Mouse (Mus musculus) adrenal gland, adult (tissue): ENCODE measurements around the gene Prtg.

Source experiments
- DNase-seq, 2 experiments: peaks; one replicate each; pipeline ENCODE4 v3.0.0; 2022 to 2023; ENCODE audit warnings: low spot score in 1 of 2; ENCODE audit not compliant: inconsistent age in 2 of 2

Gene Prtg

GRCm38 (mm10) chr9:72860764-72861163 is 54.1 kb downstream of the Prtg start:
- DNase-seq: no peak

DNA sequence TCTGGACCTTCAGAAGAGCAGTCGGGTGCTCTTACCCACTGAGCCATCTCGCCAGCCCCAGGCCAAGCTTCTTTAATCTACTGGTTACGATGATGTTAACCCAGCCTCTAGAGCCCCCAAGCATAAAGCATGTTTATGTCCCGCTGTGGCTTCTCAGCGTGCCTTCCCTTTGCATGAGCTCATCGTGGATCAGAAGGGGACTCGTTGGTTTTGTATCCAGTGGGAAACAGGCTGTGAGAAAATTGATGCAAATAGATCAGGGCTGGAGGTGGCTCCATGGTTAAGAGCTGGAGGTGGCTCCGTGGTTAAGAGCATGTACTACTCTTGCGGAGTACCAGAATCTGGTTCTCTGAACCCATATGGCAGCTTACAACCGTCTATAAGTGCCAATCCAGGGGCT is 54.6 kb downstream of the Prtg start:
- no peak for DNase-seq

DNA sequence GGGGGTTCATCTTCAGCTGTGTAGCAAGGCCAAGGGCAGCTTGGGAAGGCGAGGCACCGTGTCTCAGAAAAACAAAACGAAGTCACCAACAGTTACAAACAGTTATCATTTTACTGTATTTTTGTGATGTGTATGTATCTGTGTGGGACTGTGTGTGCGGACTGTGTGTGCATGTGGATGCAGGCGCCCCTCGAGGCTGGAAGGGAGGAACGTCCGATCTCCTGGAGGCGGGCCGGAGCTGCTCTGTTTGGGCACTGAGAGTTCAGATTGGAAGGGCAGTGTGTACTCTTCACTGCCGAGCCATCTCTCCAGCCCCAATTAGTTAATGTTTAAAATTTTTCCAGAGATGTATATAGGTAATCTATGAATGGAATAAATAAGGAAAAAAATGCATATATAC is 55.5 kb downstream of the Prtg start:
- DNase-seq: no peak

- no peak for DNase-seq
Measured at GRCm38 (mm10) chr9:72862955-72863354, 56.3 kb downstream of the Prtg start.

- DNase-seq: no peak
Measured at GRCm38 (mm10) chr9:72863773-72864172, 57.1 kb downstream of the Prtg start.

GRCm38 (mm10) chr9:72867434-72867833 is 60.8 kb downstream of the Prtg start:
- no peak for DNase-seq

- no peak for DNase-seq
Measured at GRCm38 (mm10) chr9:72868774-72869173, 62.1 kb downstream of the Prtg start.

DNA sequence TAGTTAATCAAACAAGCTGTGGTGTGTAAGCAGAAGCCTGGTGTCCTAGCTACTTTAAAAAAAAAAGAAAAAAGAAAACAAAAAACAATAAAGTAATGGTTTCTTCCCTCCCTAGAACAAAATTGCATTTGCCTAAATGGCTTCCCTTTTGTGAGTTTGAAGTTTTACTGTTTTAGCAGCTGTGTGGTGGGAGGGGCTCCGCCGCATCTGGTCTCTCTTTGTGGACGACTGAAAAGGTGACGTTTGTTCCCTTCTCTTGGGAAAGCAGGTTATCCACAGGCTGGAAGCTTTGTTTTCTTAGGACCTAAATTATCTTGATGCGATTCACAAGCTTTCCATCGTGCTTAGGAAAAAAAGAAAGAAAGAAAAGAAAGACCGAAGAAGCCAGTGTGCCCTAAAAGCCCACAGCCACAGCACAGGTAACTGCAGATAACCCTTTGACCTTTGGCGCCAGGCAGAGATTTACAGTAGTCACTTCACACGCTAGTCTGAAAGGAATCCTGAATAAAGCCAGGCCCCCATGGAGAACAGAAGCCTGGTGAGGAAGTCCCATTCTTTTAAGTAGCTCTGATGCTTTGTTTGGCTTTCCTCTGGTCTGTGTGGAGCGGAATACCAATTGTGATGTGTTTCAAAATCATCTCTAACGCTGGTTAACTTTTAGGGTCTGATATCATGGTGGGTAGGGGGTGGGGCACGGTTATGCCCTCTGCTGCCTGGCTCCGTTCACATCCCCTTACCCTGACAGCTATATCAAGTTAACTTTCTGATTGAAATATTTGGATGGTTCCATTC is 65.0 kb downstream of the Prtg start:
- DNase-seq: no peak

DNA sequence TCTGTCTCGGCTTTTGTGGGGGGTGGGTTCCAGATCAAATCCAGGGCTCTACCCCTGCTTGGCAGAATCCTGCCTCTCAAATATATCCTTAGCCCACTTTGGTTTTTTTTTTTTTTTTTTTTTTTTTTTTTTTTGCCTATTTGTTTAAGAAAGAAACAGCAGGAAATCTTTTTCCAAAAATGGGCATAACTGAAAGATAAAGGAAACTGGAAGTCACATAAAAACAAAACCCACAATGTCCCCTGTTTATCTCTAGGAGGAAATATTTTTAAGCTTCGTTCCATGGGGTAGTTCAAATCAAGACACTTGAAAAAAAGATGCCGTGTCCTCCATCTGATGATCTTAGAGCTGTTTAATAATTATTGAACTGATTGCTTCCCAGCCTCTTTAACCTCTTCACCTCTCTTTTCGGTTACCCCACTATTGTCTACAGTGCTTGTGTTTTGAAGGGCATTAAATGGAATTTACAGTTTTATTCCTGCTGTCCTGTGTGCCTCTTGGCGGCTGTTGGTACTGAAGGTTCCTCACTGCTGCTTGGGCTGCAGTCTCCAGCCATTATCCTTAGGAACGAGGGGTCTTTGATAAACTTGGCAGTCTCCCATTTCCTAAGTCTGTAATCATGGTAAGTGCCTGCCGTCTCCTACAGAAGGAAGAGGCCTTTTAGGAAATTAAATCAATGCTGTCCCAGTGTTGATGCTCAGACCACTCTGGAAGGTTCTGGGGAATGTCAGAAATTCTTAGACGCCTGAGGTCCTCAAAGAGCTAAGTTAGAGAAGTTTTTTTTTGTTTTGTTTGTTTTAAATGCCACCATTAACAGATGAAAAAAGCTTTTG is 65.8 kb downstream of the Prtg start:
- DNase-seq: no peak

- no peak for DNase-seq
Measured at GRCm38 (mm10) chr9:72875878-72876277, 69.2 kb downstream of the Prtg start.

DNA sequence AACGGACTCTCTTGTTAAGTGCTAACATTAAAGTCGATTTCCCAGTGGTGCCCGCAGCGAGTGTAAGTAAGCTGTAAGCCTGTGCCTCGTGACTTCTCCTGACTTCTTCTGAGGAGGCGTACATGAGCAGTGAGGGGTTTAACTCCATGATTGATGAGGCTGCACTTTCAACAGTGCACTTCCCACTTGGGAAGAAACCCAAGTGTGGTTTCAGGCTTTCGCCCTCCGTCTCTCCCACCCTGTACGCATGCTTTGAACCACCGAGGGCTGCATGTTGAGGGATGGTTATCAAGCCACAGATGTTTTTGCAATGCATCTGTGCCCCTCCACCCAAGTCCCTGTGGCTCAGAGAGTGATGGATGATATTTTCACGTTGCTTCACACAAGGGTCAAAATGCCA is 71.2 kb downstream of the Prtg start:
- DNase-seq: no peak

DNA sequence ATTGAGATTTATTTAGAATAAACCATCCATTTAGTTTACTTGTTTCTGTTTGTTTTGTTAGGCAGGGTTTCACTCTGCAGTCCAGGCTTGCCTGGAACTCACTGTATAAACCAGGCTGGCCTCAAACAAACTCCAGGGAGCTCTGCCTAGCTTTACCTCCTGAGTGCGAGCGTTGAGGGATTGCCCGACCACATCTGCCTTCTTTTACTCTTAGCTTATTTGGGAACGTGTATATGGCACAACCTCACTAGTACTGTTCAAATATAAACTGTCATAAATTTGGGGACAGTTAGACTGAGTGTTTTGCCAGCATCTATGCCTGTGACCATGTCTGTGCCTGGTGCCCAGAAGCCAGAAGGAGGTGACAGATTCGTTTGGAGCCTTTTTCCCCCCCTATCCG is 72.0 kb downstream of the Prtg start:
- no peak for DNase-seq

DNA sequence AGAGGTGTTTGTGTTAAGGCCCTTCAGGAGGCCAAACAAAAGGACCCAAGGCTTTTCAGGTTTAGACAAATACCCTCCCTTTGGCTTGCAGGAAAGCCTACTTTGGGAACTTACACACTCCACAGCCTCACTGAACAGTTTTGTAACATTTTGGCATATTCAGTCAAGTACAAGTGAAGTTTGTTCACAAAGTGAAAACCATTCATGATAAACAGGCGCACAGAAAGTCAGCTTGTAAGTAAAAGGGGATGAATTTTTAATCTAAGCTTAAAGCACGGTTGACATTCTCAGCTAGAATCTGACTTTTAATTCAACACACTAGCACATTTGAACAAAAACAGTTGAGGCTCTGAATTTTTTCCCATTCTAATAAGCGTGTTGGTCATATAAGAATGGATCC is 72.9 kb downstream of the Prtg start:
- no peak for DNase-seq

DNA sequence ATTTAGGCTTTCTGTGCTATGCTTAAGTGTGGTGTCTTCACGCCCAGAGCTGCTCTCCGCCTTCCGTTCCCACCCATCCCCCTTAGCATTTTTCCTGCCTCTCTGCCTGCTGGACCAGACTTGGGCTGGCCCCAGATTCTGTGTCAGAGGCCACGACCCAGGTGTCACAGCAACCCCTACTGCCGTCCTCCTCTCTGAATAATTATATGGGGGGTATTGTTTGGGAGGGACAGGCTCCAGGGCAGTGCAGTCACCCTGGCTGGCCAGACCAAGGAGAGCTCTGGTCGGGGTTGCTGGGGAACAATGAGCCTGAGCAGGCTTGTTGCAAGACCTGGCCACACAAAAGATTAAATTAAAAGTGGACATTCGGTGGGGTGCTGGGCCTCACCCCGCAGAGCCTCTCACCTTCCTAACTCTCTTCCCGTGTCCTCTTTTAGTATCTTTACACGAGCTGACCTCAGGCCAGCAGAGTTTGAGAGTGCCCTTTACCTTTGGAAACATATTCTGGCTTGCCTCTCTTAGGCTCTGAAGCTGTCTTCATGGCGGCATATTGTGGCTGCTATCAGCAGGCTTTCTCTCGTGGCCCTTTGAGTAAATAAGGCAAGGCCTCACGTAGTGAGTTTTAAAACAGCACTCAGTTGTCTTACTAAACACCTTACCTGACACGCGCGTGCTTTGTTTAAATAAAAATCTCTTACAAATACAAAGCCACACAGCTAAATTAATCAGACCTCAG is 73.7 kb downstream of the Prtg start:
- peak in 1 of 2 experiments; percentile 42 for DNase-seq

- DNase-seq: peak; percentile 40 to 79
Measured at GRCm38 (mm10) chr9:72881026-72881768, 74.5 kb downstream of the Prtg start.

GRCm38 (mm10) chr9:72883940-72884339 is 77.3 kb downstream of the Prtg start:
- peak; percentile 32 to 83 for DNase-seq

- peak in 1 of 2 experiments; percentile 38 for DNase-seq
Measured at GRCm38 (mm10) chr9:72889777-72890176, 83.1 kb downstream of the Prtg start.

DNA sequence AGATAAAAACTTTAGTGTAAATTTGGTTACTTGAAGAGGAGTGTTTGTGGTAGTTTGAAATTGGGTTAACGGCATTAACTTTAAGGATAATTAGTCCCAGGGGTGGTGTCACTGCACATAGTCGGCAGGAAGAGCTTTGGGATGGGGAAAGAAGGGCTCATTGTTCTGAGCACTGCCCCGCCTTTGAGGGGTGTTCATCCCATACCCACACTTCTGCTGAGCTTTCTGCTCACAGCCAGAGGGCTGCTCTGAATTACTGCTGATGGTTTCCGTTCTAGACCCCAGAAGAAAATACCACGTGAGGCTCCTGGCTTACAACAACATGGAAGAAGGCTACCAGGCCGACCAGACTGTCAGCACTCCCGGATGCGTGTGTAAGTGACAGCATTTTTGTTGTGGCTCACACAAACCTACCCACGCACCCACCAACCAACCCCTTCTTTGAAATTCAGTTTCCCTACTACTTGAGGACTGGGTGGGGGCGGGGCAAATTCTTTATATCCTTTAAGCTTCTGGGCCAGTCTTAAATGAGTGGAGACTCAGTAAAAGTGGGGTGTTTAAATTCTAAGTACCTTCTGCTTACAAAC is 83.9 kb downstream of the Prtg start:
- no peak for DNase-seq

DNA sequence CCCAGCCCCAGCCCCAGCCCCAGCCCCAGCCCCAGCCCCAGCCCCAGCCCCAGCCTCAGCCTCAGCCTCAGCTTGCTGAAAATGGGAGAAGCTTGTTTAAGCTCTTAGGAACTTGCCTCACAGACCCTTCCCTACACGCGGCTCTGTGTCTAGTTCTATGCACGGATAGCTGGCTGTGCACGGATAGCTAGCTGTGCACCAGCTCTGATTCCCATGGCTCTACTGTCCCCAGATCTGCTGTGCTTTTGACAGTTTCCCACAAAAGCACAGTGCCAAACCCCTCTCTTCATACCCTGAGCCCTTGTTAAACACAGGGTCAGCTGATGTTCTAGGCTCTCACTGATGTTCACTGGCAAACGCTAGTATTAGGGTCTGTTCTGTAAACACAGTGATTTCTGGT is 86.1 kb downstream of the Prtg start:
- DNase-seq: no peak

GRCm38 (mm10) chr9:72894796-72895352 is 88.2 kb downstream of the Prtg start:
- no peak for DNase-seq
